Mouse (Mus musculus) embryo, embryonic 10 days (tissue): ENCODE results near the gene Rhot1.
"Not testable (repeated sequence)": the region's sequence is repeated elsewhere in the genome, so short reads cannot be mapped to it uniquely, and the experiment has no call there.

Experiments
- DNase-seq: peaks from one replicate; pipeline ENCODE4 v3.0.0-alpha.2; 2015; ENCODE audit warnings: low spot score

Rhot1 gene

GRCm38 (mm10) chr11:80208860-80209800, at the start of gene Rhot1:
Gene Rhot1 (plus strand): TSS chr11:80209019.
- DNase-seq = peak; percentile 99

GRCm38 (mm10) chr11:80161041-80161440, 47.8 kb upstream of the Rhot1 start:
- no peak for DNase-seq

- no peak for DNase-seq
These were observed 45.3 kb upstream of the Rhot1 start for GRCm38 (mm10) chr11:80163362-80164116.

- DNase-seq = no peak
These were observed 44.6 kb upstream of the Rhot1 start for GRCm38 (mm10) chr11:80164224-80164623.

GRCm38 (mm10) chr11:80168121-80168520, 40.7 kb upstream of the Rhot1 start:
- DNase-seq = no peak

GRCm38 (mm10) chr11:80168611-80169249, 40.1 kb upstream of the Rhot1 start:
- DNase-seq = no peak

GRCm38 (mm10) chr11:80169629-80170028, 39.2 kb upstream of the Rhot1 start:
- DNase-seq = no peak

- no peak for DNase-seq
These were observed 38.5 kb upstream of the Rhot1 start for GRCm38 (mm10) chr11:80170351-80170750.

GRCm38 (mm10) chr11:80171884-80172283, 36.9 kb upstream of the Rhot1 start:
- no peak for DNase-seq

GRCm38 (mm10) chr11:80173963-80174670, 34.7 kb upstream of the Rhot1 start:
- no peak for DNase-seq

- no peak for DNase-seq
These were observed 31.6 kb upstream of the Rhot1 start for GRCm38 (mm10) chr11:80176911-80177895.

- DNase-seq = no peak
These were observed 30.5 kb upstream of the Rhot1 start for GRCm38 (mm10) chr11:80178316-80178715.

- no peak for DNase-seq
These were observed 27.6 kb upstream of the Rhot1 start for GRCm38 (mm10) chr11:80181021-80181749.

GRCm38 (mm10) chr11:80183054-80183704, 25.6 kb upstream of the Rhot1 start:
- DNase-seq = not testable (repeated sequence)

GRCm38 (mm10) chr11:80183705-80184255, 25.0 kb upstream of the Rhot1 start, which contains the start of gene Rnf135:
Gene Rnf135 (plus strand): TSS chr11:80183851.
- peak; percentile 78 for DNase-seq

- DNase-seq = no peak
These were observed 24.2 kb upstream of the Rhot1 start for GRCm38 (mm10) chr11:80184531-80185071.

- not testable (repeated sequence) for DNase-seq
These were observed 23.3 kb upstream of the Rhot1 start for GRCm38 (mm10) chr11:80185441-80185976.

- DNase-seq = no peak
These were observed 18.5 kb upstream of the Rhot1 start for GRCm38 (mm10) chr11:80190280-80190679.
